Mouse (Mus musculus) lung, embryonic 14.5 days (tissue): Measurements from ENCODE around the gene Ddx11. TPM values are rescaled to one million over a fixed set of nuclear protein-coding genes. Genes with fewer than 3 reads are reported as not detected.

Experiments
- ATAC-seq: fragments of 200-750 bp; cut with Nextera tagmentation; 2 replicates; pipeline ENCODE4 v1.8.0; 2017; ENCODE audit warnings: mild to moderate bottlenecking, moderate TSS enrichment, moderate library complexity; ENCODE audit not compliant: insufficient read depth
- DNase-seq: peaks from one replicate; pipeline ENCODE4 v3.0.0-alpha.2; 2015
- H3K27ac ChIP-seq: fragments of 300-500 bp; sonication (generic); 2 replicates; pipeline ENCODE4 v1.5.1; 2014; ENCODE audit warnings: low read depth, mild to moderate bottlenecking, moderate library complexity
- H3K27me3 ChIP-seq: fragments of 300-500 bp; sonication (generic); 2 replicates; pipeline ENCODE4 v1.6.1; 2014; ENCODE audit warnings: low read length, control low read depth; ENCODE audit not compliant: insufficient read depth
- H3K36me3 ChIP-seq: fragments of 300-500 bp; sonication (generic); 2 replicates; pipeline ENCODE4 v1.6.1; 2014; ENCODE audit warnings: control low read depth; ENCODE audit not compliant: insufficient read depth
- H3K4me1 ChIP-seq: fragments of 300-500 bp; sonication (generic); 2 replicates; pipeline ENCODE4 v1.6.1; 2014; ENCODE audit warnings: antibody characterized with exemption, control low read depth; ENCODE audit not compliant: insufficient read depth
- H3K4me2 ChIP-seq: fragments of 300-500 bp; sonication (generic); 2 replicates; pipeline ENCODE4 v1.6.1; 2014; ENCODE audit warnings: mild to moderate bottlenecking
- H3K4me3 ChIP-seq: fragments of 300-500 bp; sonication (generic); 2 replicates; pipeline ENCODE4 v1.5.1; 2014; ENCODE audit warnings: low read depth, low read length
- H3K9ac ChIP-seq: fragments of 300-500 bp; sonication (generic); 2 replicates; pipeline ENCODE4 v1.6.1; 2014
- H3K9me3 ChIP-seq: fragments of 300-500 bp; sonication (generic); 2 replicates; pipeline ENCODE4 v1.6.1; 2016; ENCODE audit warnings: low read depth, low read length, control low read depth
- CTCF ChIP-seq: IDR thresholded peaks from 2 replicates; pipeline ENCODE4 v1.5.1; 2016; ENCODE audit warnings: antibody characterized with exemption, low read depth
- WGBS: fragments of 180-500 bp; shearing (Covaris S2); extraction: QIAGEN DNeasy Blood & Tissue Kit; methylation state at CpG from one replicate; pipeline ENCODE4 v1.1.7; 2014; 5-methylcytosine and 5-hydroxymethylcytosine counted together
- polyA plus RNA-seq: library from polyadenylated mRNA; unstranded; fragments of >200 nt; fragmentation: Nextera tagmentation; extraction: Ambion mirVana; gene quantifications from 2 replicates; pipeline ENCODE4 v1.2.1, GENCODE M21; 2014

The Ddx11 gene
- polyA plus RNA-seq, 1 experiment from 2014 or later, result 29.6 TPM

- 70% methylated on average over 1 of the region's 1 CpGs for WGBS
- ATAC-seq (no peak), DNase-seq (no peak)
- H3K9me3 ChIP-seq, result no peaks in the 10 kb centered on the region
- H3K4me3 ChIP-seq, result no peak overlapping the region
- TF ChIP-seq CTCF, result no peak
- H3K9ac ChIP-seq, result no peak overlapping the region
- H3K4me2 ChIP-seq, result no peak overlapping the region
- no peak overlapping the region for H3K27ac ChIP-seq
- no peaks in the 10 kb centered on the region for H3K27me3 ChIP-seq
- no peaks in the 10 kb centered on the region for H3K4me1 ChIP-seq
- H3K36me3 ChIP-seq, result peaks cover 61% of the 10 kb centered on the region
Measured at GRCm38 (mm10) chr17:66085038-66085437, 38.3 kb upstream of the Ddx11 start.

GRCm38 (mm10) chr17:66090251-66090650 lies 33.1 kb upstream of the Ddx11 start:
- Histone ChIP-seq H3K9ac (no peak overlapping the region), H3K27ac (no peak overlapping the region), H3K4me2 (no peak overlapping the region), H3K36me3 (peaks cover 47% of the 10 kb centered on the region), H3K4me3 (no peak overlapping the region), H3K9me3 (no peaks in the 10 kb centered on the region), H3K4me1 (no peaks in the 10 kb centered on the region), H3K27me3 (no peaks in the 10 kb centered on the region)
- no peak for TF ChIP-seq CTCF
- no peak for DNase-seq
- no peak for ATAC-seq

- DNase-seq (no peak), ATAC-seq (no peak)
- Histone ChIP-seq H3K4me2 (no peak overlapping the region), H3K36me3 (peaks cover 38% of the 10 kb centered on the region), H3K27ac (no peak overlapping the region), H3K9ac (no peak overlapping the region), H3K27me3 (no peaks in the 10 kb centered on the region), H3K4me1 (no peaks in the 10 kb centered on the region), H3K9me3 (no peaks in the 10 kb centered on the region), H3K4me3 (no peak overlapping the region)
- TF ChIP-seq CTCF, result no peak
- WGBS, result 91% methylated on average over 2 of the region's 2 CpGs
Measured at GRCm38 (mm10) chr17:66091392-66091791, 31.9 kb upstream of the Ddx11 start.

- no peak for TF ChIP-seq CTCF
- H3K4me1 ChIP-seq, result no peaks in the 10 kb centered on the region
- H3K4me2 ChIP-seq, result no peak overlapping the region
- H3K9me3 ChIP-seq, result no peaks in the 10 kb centered on the region
- ATAC-seq (no peak), DNase-seq (no peak)
- peaks cover 36% of the 10 kb centered on the region for H3K36me3 ChIP-seq
- WGBS, result 91% methylated on average over 2 of the region's 2 CpGs
- H3K9ac ChIP-seq, result no peak overlapping the region
- no peak overlapping the region for H3K4me3 ChIP-seq
- H3K27ac ChIP-seq, result no peak overlapping the region
- H3K27me3 ChIP-seq, result no peaks in the 10 kb centered on the region
Measured at GRCm38 (mm10) chr17:66092065-66092464, 31.3 kb upstream of the Ddx11 start.

GRCm38 (mm10) chr17:66092664-66093063 lies 30.7 kb upstream of the Ddx11 start:
- no peaks in the 10 kb centered on the region for H3K27me3 ChIP-seq
- H3K36me3 ChIP-seq, result peaks cover 31% of the 10 kb centered on the region
- DNase-seq (no peak), ATAC-seq (no peak)
- no peak overlapping the region for H3K9ac ChIP-seq
- no peak overlapping the region for H3K27ac ChIP-seq
- no peak overlapping the region for H3K4me2 ChIP-seq
- no peak for TF ChIP-seq CTCF
- WGBS, result 75% methylated on average over 3 of the region's 3 CpGs
- H3K4me1 ChIP-seq, result no peaks in the 10 kb centered on the region
- no peak overlapping the region for H3K4me3 ChIP-seq
- no peaks in the 10 kb centered on the region for H3K9me3 ChIP-seq

GRCm38 (mm10) chr17:66100566-66101379 lies 22.5 kb upstream of the Ddx11 start:
- TF ChIP-seq CTCF, result no peak
- Histone ChIP-seq H3K27ac (peak overlapping the region; percentile 93), H3K4me2 (peak overlapping the region; percentile 96), H3K4me3 (peak overlapping the region; percentile 91), H3K36me3 (no peaks in the 10 kb centered on the region), H3K9ac (peak overlapping the region; percentile 94), H3K27me3 (no peaks in the 10 kb centered on the region), H3K9me3 (no peaks in the 10 kb centered on the region), H3K4me1 (peaks cover 7% of the 10 kb centered on the region; the same call in 1 of the 2 replicates)
- DNase-seq (peak; percentile 54), ATAC-seq (no peak)
- under 1% methylated on average over 41 of the region's 41 CpGs for WGBS

GRCm38 (mm10) chr17:66101380-66102330 lies 21.7 kb upstream of the Ddx11 start, which contains the start of gene Ndufv2:
TSS of gene Ndufv2 (minus strand) at chr17:66101559.
- peak; percentile 86 for TF ChIP-seq CTCF
- Histone ChIP-seq H3K9me3 (no peaks in the 10 kb centered on the region), H3K27ac (peak within 1 kb of the TSS; percentile 93), H3K4me3 (peak within 1 kb of the TSS; percentile 91), H3K27me3 (no peaks in the 10 kb centered on the region), H3K4me2 (peak within 1 kb of the TSS; percentile 96), H3K9ac (peak within 1 kb of the TSS; percentile 94), H3K36me3 (no peaks in the 10 kb centered on the region), H3K4me1 (peaks cover 7% of the 10 kb centered on the region; the same call in 1 of the 2 replicates)
- WGBS, result under 1% methylated on average over 58 of the region's 67 CpGs
- DNase-seq (peak; percentile 99), ATAC-seq (peak; percentile 99)
